Mouse (Mus musculus): Measurements from ENCODE around the gene Trpm4.

The Trpm4 gene

DNA sequence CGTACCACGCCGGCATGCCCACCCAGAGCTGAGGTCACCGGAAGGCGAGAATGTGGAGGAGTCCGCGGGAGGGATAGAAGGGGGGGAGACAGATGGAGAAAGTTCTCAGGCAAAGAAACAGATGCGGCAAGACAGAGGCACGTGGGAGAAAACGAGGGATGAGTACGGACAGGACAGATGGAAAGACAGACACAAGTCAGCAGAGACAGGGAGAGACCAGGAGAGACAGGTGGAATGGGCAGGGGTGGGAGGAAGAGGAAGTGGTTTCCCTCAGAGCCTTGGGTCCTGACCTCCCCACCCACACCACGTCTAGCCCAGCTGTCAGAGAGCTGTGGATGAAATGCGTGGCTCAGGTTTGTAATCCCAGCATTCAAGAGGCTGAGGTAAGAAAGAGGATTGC lies 13.3 kb upstream of the Trpm4 start:
- DNase-seq = no peak

DNA sequence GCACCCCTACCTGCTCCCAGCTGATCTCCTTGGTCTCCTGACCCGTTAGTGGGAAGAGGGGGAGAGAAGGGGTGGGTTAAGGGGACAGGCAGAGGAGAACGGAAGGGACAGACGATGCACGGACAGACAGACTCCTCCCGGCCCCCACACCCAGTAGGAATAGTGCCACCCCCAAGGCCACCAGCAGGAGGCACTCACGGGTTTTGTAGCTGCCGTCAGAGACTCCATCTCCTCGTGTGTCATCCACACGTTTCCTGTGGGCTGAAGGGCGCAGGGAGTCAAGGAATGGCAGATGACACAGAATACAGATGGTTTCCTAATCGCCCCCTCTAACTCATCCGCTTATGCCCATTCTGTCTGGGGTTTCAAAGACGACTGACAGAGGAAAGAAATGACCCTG lies 10.0 kb upstream of the Trpm4 start:
- no peak for DNase-seq

DNA sequence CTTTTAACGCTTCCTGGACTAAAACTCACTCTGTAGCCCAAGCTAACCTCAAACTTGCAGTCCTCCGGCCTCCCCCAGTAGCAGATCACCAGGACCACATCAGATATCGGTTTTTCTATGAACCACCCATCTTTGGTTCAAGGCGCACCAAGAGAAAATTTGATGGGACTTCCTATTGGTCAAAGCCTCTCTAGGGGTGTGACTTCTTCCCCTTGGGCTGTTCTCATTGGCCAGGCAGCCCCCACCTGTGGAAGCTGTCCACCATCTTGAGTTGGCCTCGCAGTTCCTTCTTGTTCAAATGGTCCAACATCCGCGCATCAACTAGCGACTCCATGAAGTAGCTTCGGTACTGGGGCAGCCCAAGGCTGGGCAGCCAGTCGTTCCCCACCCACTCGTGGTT lies 8.5 kb upstream of the Trpm4 start:
- DNase-seq = no peak

DNA sequence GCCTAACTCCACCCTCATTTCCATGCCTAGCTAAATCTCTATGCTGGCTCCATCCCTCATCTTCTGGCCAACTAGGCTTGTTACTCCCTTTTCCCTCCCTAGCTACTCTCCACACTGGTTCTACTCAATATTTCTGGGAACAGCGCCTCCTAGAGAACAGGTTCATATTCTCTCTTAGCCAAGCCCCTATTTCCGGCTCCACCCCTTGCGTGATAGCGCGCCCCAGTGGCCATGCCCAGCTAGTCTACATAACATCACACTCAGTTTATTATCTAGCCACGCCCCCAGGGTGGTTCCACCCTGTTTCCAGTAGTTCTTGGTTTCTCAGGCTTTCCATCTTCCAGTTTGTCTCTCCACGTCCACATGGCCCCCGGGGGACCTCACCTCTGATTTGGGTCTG lies 7.7 kb upstream of the Trpm4 start:
- peak; percentile 47 to 70 for DNase-seq

DNA sequence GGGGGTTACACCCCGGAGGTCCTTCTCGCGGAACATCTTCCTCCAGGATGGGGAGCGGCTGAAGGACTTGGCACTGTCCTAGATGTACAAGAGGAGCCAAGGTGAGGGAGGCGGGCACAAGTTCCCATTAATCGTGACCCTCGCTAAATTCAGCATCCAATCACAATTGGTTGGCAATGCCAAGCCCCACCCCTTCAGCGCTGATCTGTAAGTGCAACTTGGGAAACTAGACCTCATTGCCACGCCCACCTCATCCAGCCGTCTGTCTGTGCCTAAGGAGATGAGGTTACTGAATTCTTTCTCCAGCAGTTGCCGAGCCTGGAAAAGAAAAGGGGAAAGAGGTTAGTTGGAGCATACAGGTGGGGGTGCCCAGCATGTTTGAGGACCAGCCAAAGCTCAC lies 7.1 kb upstream of the Trpm4 start:
- peak in 1 of 2 experiments; percentile 22 for DNase-seq

DNA sequence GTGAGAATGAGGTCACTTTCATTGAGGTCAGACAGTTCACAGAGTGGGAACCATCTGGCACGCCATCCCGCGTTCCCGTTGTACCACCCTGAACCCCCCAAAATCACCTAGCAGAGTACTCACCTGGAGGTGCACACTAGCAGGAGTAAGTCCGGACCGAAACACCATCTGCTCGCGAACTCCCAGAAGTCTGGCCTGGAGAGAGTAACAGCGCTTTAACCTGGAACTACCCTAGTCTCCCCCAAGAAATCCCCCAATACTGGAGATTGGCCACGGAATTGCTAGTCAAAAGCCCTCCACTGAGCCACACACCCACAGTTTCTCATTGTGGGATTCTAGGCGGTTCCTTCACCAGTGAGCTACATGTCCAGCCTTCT lies 6.5 kb upstream of the Trpm4 start:
- DNase-seq = no peak

DNA sequence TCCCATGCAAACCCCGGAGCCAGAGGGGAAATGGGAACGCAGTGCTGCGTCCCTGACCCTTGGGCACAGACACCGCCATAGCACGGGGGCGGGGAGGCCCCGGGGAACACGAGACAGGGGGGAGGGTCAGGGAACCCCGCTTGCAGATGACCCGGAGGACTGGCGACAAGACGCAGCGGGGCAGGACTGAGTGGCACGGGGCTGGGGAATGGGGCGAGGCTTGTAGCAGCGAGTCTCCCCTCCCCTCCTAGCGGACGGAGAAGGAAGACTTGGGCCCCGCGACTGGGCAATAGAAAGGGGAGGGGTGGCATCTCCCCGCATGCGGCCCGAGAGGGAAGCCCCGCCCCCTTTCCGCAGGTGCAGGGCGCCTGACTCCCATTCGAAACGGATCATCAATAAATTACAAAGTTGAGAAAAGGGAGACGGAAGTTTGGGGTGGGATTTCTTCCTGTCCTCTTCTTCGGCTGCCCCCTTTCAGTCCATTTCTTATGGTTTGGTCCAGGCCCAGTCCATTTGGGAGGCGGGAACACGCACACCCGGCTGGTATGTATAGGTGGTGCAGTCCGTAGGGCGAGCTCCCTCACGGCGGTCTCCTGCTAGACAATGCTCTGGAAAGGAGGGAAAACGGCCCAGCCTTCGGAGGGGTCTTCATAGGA lies 6.0 kb upstream of the Trpm4 start:
- DNase-seq = peak; percentile 33 to 58

DNA sequence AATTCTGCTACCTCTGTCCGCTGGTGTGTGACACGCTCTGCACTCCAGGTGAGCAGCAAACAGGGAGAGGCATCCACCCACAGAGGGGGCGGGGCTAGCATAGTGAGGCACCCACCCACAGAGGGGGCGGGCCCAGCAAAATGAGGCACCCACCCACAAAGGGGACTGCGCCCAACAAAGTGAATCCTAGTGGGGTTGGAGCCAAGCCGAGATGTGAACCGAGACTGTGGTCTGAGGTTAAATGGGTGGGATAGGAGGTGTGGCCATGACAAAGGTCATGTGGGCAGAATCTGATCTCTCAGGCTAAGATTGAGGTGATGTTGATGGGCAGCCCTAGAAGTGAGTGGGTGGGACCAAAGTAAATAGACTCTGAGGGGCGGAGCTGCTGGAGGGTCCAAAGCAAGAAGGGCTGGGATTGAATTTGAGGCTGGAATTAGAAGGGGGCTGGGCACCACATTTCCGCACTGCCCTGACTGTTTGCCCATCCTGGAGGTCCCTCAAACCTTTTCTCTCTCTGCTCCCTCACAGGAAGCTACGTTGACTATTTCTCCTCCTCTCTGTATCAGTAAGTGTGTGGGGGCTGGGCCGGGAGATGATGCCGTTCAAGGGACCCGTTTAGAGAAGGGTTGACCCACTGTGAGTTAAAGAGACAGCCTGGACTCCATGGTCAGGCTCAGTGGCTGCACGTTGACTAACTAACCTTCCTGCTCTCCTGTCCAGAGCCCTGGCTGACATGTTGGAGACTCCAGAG lies 4.8 kb upstream of the Trpm4 start:
- no peak for DNase-seq

DNA sequence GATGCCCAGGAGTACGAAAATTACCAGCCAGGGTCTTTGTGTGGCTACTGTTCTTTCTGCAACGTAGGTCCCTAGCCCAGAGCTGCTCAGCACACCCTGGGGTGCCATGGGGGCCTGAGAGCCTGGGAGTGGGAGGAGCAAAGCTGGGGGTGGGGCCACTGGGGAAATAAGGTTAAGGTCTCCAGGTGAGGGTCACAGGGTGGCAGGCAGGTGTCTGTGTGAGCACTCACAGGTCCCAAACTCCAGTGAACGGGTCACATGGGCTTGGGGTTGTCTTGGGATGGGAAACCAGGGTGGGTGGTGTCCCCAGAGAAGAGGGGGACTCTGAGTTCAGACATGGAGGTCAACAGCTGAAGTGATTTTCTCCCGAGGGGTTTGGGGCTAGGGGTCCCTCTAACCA lies 3.9 kb upstream of the Trpm4 start:
- no peak for DNase-seq

DNA sequence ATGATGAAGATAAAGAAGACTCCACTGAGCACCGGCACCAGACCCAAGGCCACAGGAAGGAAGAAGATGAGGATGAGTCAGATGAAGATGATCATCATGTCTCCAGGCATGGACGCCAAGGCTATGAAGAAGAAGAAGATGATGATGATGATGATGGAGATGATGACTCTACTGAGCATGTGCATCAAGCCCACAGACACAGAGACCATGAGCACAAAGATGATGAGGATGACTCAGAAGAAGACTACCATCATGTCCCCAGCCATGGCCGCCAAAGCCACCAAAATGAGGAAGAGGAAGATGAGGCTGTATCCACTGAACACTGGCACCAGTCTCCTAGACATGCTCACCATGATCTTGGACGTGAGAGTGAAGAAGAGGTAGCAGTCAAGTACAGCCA lies 2.7 kb upstream of the Trpm4 start:
- no peak for DNase-seq

DNA sequence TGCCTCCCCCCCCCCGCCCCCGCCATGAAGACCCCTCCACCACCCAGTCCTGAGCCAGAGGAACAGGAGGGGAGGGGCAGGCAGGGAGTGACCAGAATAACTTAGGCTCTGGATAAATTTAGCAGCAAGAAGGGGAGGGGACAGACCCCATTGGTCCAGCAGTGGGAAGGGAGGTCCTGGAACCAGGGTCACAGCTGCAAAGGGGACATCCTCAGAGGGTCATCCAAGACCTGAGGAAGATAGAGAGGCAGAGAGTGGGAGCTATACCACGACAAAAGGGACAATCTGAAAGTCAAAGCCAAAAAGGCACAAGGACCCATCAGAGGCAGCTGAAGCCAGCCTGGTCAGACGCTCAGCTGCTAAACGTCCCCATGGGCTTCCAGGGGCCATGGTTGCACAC lies 1.5 kb upstream of the Trpm4 start, which contains the start of gene Hrc:
Hrc (plus strand) TSS at position 235 of the 400 bp plus-strand sequence.
- no peak for DNase-seq

DNA sequence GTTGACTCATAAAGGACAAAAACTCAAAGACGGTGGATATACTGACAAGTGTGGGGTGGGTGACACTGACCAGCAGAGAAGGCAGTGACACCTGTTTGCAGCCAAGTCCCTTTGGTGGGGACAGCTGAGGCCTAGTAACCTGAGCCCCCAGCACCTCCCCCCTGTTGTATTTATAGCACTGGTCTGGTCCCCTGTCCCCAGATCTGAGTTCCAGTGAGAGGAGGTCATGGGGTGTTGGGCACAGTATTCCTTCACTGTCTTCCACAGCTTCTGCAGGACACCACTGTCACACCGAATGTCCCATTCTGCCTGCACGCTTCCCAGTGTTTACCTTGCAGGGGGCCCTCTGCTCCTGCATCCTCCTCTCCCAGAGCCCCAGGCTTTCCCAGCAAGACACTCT lies 1.0 kb upstream of the Trpm4 start:
- no peak for DNase-seq

DNA sequence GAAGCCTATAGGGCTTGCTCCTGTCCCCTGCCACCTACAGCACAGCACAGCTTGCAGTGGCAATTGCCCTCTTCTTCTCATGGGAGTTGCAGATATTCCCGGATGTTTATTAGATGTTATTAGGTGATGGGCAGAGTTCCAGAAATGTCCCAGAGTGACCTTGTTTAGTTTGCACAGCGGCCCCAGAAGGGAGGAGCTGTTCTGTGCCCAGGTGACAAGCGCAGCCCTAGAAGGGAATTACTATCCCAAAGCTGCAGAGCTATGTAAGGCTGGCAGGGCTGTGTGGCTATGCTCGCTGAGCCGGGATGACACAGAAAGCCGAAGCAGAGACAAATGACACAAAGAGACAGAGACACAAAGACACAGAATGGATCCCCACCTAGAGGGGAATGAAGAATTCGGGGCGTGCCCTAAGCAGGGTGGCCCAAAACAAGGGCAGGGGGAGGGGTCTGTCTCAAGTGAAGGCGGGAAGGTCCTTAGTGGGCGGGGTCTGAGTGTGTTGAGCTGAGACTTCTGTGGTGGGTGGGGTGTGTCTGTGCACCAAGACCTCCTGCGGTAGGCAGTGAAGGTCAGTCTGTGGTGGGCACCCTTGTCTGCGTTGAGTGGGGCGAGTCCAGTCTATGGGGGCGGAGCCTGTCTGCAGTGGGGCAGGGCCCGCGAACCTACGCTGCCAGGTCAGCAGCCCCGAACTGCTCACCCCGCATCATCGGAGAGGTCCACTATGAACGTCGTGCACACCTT lies 725 bp downstream of the Trpm4 start:
- no peak for DNase-seq

DNA sequence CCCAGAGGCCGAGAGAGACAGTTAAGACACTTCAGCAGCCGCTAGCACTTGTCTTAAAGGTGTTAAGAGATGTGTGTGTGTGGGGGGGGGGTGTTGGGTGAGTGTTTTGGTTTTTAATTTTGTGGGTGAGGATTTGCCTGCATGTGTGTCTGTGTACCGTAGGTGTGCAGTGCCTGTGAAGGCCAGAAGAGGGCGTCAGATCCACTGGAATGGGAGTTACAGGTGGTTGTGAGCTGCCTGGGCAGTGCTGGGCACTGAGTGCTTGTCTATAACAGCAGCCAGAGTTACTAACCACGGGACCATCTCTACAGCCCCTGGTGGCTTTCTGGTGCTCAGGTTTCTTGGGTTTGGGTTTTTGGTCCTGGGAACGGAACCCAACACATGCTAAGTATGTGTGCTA lies 2.1 kb downstream of the Trpm4 start:
- DNase-seq = no peak

DNA sequence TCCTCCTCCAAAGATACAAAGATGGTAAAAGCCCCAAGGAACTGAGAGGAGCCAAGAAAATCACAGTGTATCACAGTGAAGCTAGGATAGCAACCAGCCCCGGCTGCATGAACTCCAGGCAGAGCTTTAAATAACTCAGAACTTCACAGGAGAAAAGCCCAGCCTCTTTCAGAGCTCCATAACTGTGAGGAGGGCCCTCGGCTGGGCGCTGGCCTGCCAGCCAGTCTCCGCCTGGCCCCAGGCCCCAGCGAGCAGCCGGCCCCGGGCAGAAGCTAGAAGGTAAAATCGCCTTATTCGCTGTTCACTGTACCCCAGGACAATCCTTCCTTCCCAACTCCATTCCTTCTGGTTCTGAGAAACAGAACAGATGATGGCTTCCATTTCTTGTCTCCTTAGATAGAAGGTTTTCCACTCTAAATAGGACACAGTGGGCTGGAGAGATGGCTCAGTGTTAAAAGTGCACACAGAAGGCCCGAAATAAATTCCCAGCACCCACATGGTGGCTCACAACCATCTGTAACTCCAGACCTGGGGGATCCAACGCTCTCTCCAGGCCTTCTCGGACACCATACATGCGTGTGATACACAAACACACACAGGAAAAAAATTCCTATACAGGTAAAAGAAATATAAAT lies 4.6 kb downstream of the Trpm4 start:
- DNase-seq = no peak

DNA sequence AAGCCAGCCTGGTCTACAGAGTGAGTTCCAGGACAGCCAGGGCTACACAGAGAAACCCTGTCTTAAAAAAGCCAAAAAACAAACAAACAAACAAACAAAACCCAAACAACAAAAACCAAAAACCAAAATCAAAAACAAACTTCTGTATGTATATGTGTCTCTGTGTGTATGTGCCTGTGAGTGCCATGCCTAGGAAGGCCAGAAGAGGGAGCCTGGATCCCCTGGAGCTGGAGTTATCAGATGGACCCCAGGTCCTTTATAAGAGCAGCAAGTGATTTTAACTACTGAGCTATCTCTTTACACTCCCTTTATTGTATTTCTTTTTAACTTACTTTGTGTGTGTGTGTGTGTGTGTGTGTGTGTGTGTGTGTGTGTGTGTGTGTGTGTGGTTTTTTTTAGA lies 7.8 kb downstream of the Trpm4 start:
- no peak for DNase-seq

DNA sequence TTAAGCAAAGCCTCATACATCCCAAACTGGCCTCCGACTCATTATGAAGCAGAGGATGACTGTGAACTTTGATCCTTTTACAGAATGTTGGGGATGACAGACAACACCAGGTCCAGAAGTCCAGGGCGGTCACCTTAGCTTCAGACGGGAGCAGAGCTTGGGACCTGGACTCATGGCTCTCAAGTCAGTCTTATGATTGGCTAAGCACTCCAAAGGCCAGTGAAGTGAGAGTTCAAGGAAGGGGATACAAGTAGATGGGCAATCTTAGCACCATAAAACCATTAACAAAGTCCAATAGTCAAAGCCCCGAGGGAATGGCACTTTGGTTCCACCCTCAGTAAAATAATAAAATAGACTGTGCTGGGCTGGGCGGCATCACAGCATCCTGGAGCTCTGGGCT lies 10.5 kb downstream of the Trpm4 start:
- DNase-seq = no peak

DNA sequence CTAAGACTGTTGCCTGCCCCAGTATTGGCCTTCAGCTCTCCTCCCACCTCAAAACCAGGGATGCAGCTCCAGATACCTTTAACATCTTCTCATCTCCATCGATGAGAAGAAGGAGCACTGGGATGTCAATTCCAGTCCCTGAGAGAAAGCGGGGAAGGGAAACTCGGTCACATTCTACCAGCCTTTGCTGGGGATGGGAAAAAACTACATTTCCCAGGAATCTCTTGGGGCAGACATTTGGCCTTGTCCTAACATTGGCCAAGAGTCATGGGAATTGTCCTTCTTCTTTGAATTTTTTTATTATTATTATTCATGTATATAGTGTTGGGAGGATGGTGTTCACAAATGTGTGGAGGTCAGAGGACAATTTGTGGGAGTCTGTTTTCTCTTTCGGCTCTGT lies 11.3 kb downstream of the Trpm4 start:
- DNase-seq = no peak

DNA sequence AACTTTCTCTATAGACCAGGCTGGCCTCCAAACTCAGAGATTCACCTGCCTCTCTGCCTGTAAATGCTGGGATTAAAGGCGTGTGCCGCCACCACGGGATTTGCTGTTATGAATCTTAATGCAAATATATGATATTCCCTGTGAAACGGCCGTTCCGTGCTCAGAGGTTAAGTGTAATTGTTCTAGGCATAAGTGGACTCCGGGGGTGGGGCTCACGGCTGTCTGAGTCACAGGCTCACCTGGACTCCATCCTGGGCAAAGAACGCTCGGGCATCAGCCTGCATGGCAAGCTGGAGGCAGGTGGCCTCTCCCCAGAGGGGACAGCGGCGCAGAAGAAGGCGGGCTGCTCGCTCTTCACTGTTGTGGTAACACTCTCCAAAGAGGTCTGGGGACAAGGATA lies 17.0 kb downstream of the Trpm4 start:
- no peak for DNase-seq

DNA sequence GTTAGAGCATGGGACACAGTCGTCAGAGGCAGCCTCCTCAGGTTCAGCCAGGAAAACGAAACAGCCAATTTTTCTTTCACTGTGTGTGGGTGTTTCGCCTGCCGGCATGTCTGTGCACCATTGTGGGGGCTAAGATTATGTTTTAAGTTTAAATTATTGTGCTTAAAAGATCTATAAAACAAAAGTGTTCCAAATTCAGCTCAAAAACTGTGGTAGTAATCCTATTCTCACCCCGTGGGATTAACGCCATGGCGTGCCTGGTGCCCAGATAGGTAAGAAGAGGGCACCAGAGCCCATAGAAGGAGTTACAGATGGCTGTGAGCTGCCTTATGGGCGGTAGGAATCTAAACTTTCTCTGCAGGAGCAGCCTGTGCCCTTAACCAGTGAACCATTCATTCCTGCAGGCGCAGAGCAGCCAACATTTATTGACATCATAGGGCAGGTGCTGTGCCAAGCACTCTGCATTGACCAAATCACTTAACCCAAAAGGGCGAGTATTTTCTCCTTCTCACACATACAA lies 18.3 kb downstream of the Trpm4 start:
- no peak for DNase-seq

DNA sequence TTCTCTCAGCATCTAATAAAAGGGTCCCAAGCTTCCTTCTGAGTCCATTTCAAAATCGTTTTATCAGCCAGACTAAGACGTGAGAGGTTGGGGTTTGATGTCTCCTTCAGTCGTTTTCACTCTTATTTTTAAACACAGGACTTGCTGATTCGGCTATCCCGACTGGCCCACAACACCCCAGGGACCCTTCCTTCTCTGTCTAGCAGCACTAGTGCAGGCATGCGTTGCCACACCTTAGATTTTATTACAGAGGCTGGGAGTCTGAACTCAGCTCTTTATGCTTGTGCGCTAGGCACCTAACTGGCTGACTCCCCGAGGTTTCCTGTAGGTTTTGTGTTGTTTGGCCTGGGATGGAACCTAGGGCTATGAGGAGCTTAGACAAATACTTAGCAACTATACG lies 20.1 kb downstream of the Trpm4 start:
- no peak for DNase-seq

DNA sequence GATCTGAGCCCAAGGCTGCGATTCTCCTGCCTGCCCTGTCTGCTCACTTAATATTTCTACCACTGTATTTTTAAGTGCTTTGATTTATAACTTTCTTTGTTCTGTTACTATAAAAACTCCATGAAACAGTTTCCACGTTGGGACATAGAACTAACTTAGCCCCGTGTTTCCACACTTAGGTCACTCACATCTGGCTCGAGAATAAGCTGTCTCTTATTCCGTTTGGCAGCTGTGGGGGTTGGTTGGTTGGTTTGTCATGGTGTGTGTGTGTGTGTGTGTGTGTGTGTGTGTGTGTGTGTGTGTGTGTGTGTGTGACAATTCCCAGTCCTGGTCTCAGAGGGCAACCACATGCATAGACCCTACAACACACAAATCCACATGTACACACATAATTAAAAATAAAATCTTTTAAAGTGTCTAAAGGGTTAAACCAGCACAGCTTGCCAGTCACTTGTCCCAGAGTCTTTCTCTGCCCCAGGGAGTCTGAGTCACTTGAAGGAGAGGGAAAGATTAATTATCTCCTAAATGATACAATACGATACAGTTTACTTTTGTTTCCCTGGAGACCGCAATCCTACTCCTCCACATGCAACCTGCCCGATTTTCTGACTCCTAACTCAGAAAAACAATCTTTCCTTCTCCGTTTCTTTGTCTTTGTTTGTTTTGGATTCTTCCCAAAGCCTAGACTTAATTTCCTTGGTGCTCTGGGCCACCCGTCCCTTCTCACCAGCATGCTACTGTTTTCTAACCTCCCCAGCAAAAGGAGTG lies 20.7 kb downstream of the Trpm4 start:
- no peak for DNase-seq

DNA sequence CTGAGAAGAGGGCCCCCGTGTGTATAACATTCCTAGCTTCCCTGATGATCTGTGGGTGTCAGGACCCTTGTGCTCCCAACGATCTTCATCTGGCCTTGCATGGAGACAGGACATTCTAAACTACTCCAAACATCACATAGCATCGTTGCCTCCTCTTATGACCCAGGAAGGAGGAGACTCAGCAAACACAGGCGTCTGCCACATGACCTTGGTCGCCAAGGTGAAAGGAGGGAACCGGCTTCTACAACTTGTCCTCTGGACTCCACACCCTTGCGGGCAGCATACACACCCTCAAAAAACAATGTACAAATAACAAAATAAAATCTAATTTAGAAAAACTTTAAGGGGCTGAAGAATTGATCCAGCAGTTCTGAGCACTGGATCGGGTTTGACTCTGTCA lies 21.6 kb downstream of the Trpm4 start:
- no peak for DNase-seq

Data from spleen, adult 18-20 months (tissue).